Mouse (Mus musculus) kidney, embryonic 16.5 days (tissue): Measurements from ENCODE around the gene Rhob. TPM values are rescaled to one million over a fixed set of nuclear protein-coding genes. Genes with fewer than 3 reads are reported as not detected.

Experiments
- ATAC-seq: fragments of 200-750 bp; cut with Nextera tagmentation; 2 replicates; pipeline ENCODE4 v1.8.0; 2017; ENCODE audit warnings: moderate TSS enrichment; ENCODE audit not compliant: low FRiP score, low TSS enrichment
- H3K27ac ChIP-seq: fragments of 300-500 bp; sonication (generic); 2 replicates; pipeline ENCODE4 v1.5.1; 2014; ENCODE audit warnings: low read length
- H3K27me3 ChIP-seq: fragments of 300-500 bp; sonication (generic); 2 replicates; pipeline ENCODE4 v1.6.1; 2014; ENCODE audit warnings: low read length, control low read depth, mixed read lengths; ENCODE audit not compliant: insufficient read depth
- H3K36me3 ChIP-seq: fragments of 300-500 bp; sonication (generic); 2 replicates; pipeline ENCODE4 v1.6.1; 2014; ENCODE audit warnings: low read length, control low read depth, mixed read lengths; ENCODE audit not compliant: insufficient read depth
- H3K4me1 ChIP-seq: fragments of 300-500 bp; sonication (generic); 2 replicates; pipeline ENCODE4 v1.6.1; 2014; ENCODE audit warnings: low read length, control low read depth, mixed read lengths; ENCODE audit not compliant: insufficient read depth
- H3K4me2 ChIP-seq: fragments of 300-500 bp; sonication (generic); replicated peaks from 2 replicates; pipeline ENCODE4 v1.6.1; 2014; ENCODE audit warnings: low read depth, low read length
- H3K4me3 ChIP-seq: fragments of 300-500 bp; sonication (generic); 2 replicates; pipeline ENCODE4 v1.5.1; 2014; ENCODE audit warnings: mild to moderate bottlenecking, low read length
- H3K9ac ChIP-seq: fragments of 300-500 bp; sonication (generic); replicated peaks from 2 replicates; pipeline ENCODE4 v1.6.1; 2014; ENCODE audit warnings: low read length
- H3K9me3 ChIP-seq: fragments of 300-500 bp; sonication (generic); 2 replicates; pipeline ENCODE4 v1.6.1; 2016; ENCODE audit warnings: low read length, control low read depth
- WGBS: fragments of 180-500 bp; shearing (Covaris S2); extraction: QIAGEN DNeasy Blood & Tissue Kit; methylation state at CpG from one replicate; pipeline ENCODE4 v1.1.7; 2014; 5-methylcytosine and 5-hydroxymethylcytosine counted together
- polyA plus RNA-seq: library from polyadenylated mRNA; unstranded; fragments of >200 nt; fragmentation: Nextera tagmentation; extraction: Ambion mirVana; gene quantifications from 2 replicates; pipeline ENCODE4 v1.2.1, GENCODE M21; 2015

The Rhob gene
- 39.8 and 40.1 TPM in 2 replicates for polyA plus RNA-seq

- H3K4me3 ChIP-seq = peak within 1 kb of the TSS; percentile 89
- H3K4me1 ChIP-seq = peaks cover 41% of the 10 kb centered on the region
- no peaks in the 10 kb centered on the region for H3K27me3 ChIP-seq
- H3K9ac ChIP-seq = peak within 1 kb of the TSS; percentile 99
- H3K9me3 ChIP-seq = no peaks in the 10 kb centered on the region
- H3K36me3 ChIP-seq = no peaks in the 10 kb centered on the region
- peak within 1 kb of the TSS; percentile 83 for H3K4me2 ChIP-seq
- peak; percentile 98 for ATAC-seq
- WGBS = under 1% methylated on average over 56 of the region's 56 CpGs
- peak within 1 kb of the TSS; percentile 99 for H3K27ac ChIP-seq
These were observed at the start of gene Rhob for GRCm38 (mm10) chr12:8499871-8500596. Rhob (minus strand) TSS chr12:8500009.

- H3K9me3 ChIP-seq = no peaks in the 10 kb centered on the region
- H3K4me1 ChIP-seq = no peaks in the 10 kb centered on the region
- no peak overlapping the region for H3K4me3 ChIP-seq
- 15% methylated on average over 11 of the region's 11 CpGs for WGBS
- no peak overlapping the region for H3K27ac ChIP-seq
- no peak overlapping the region for H3K4me2 ChIP-seq
- H3K9ac ChIP-seq = no peak overlapping the region
- ATAC-seq = peak; percentile 83; the same call in 1 of the 2 replicates
- H3K27me3 ChIP-seq = no peaks in the 10 kb centered on the region
- H3K36me3 ChIP-seq = no peaks in the 10 kb centered on the region
These were observed 47.5 kb upstream of the Rhob start for GRCm38 (mm10) chr12:8547357-8547756.

GRCm38 (mm10) chr12:8546801-8547200, 47.0 kb upstream of the Rhob start:
- H3K9ac ChIP-seq = no peak overlapping the region
- no peak overlapping the region for H3K27ac ChIP-seq
- WGBS = 92% methylated on average over 6 of the region's 6 CpGs
- ATAC-seq = no peak; the same call in 1 of the 2 replicates
- H3K4me1 ChIP-seq = no peaks in the 10 kb centered on the region
- no peaks in the 10 kb centered on the region for H3K9me3 ChIP-seq
- no peak overlapping the region for H3K4me3 ChIP-seq
- H3K27me3 ChIP-seq = no peaks in the 10 kb centered on the region
- H3K36me3 ChIP-seq = no peaks in the 10 kb centered on the region
- H3K4me2 ChIP-seq = no peak overlapping the region

- Histone ChIP-seq H3K36me3 (no peaks in the 10 kb centered on the region), H3K4me2 (no peak overlapping the region), H3K27ac (no peak overlapping the region), H3K9me3 (no peaks in the 10 kb centered on the region), H3K27me3 (no peaks in the 10 kb centered on the region), H3K4me3 (no peak overlapping the region), H3K9ac (no peak overlapping the region), H3K4me1 (no peaks in the 10 kb centered on the region)
- WGBS = 83% methylated on average over 5 of the region's 5 CpGs
- no peak for ATAC-seq
These were observed 45.3 kb upstream of the Rhob start for GRCm38 (mm10) chr12:8545066-8545610.

- Histone ChIP-seq H3K27me3 (no peaks in the 10 kb centered on the region), H3K4me2 (no peak overlapping the region), H3K4me1 (no peaks in the 10 kb centered on the region), H3K4me3 (no peak overlapping the region), H3K9ac (no peak overlapping the region), H3K27ac (no peak overlapping the region), H3K36me3 (no peaks in the 10 kb centered on the region), H3K9me3 (no peaks in the 10 kb centered on the region)
- WGBS = 86% methylated on average over 4 of the region's 4 CpGs
- ATAC-seq = no peak
These were observed 42.6 kb upstream of the Rhob start for GRCm38 (mm10) chr12:8542371-8542770.

- no peaks in the 10 kb centered on the region for H3K9me3 ChIP-seq
- H3K4me2 ChIP-seq = no peak overlapping the region
- no peaks in the 10 kb centered on the region for H3K27me3 ChIP-seq
- no peak overlapping the region for H3K9ac ChIP-seq
- no peak for ATAC-seq
- no peaks in the 10 kb centered on the region for H3K4me1 ChIP-seq
- 81% methylated on average over 13 of the region's 13 CpGs for WGBS
- no peak overlapping the region for H3K4me3 ChIP-seq
- H3K36me3 ChIP-seq = no peaks in the 10 kb centered on the region
- no peak overlapping the region for H3K27ac ChIP-seq
These were observed 39.7 kb upstream of the Rhob start for GRCm38 (mm10) chr12:8539471-8539870.

GRCm38 (mm10) chr12:8537291-8537690, 37.5 kb upstream of the Rhob start:
- no peak for ATAC-seq
- Histone ChIP-seq H3K9ac (no peak overlapping the region), H3K36me3 (no peaks in the 10 kb centered on the region), H3K27ac (no peak overlapping the region), H3K9me3 (no peaks in the 10 kb centered on the region), H3K4me2 (no peak overlapping the region), H3K4me1 (no peaks in the 10 kb centered on the region), H3K4me3 (no peak overlapping the region), H3K27me3 (no peaks in the 10 kb centered on the region)
- 90% methylated on average over 5 of the region's 5 CpGs for WGBS

GRCm38 (mm10) chr12:8536221-8536965, 36.6 kb upstream of the Rhob start:
- no peaks in the 10 kb centered on the region for H3K27me3 ChIP-seq
- ATAC-seq = no peak
- H3K4me3 ChIP-seq = no peak overlapping the region
- no peaks in the 10 kb centered on the region for H3K36me3 ChIP-seq
- H3K4me2 ChIP-seq = no peak overlapping the region
- H3K27ac ChIP-seq = no peak overlapping the region
- 67% methylated on average over 9 of the region's 9 CpGs for WGBS
- no peaks in the 10 kb centered on the region for H3K9me3 ChIP-seq
- no peaks in the 10 kb centered on the region for H3K4me1 ChIP-seq
- H3K9ac ChIP-seq = no peak overlapping the region

- Histone ChIP-seq H3K4me3 (no peak overlapping the region), H3K27ac (no peak overlapping the region), H3K9me3 (no peaks in the 10 kb centered on the region), H3K4me2 (no peak overlapping the region), H3K9ac (no peak overlapping the region), H3K27me3 (no peaks in the 10 kb centered on the region), H3K36me3 (no peaks in the 10 kb centered on the region), H3K4me1 (no peaks in the 10 kb centered on the region)
- no peak for ATAC-seq
- WGBS = 86% methylated on average over 7 of the region's 7 CpGs
These were observed 35.8 kb upstream of the Rhob start for GRCm38 (mm10) chr12:8535596-8535995.

- H3K4me3 ChIP-seq = no peak overlapping the region
- no peak overlapping the region for H3K4me2 ChIP-seq
- no peak for ATAC-seq
- H3K36me3 ChIP-seq = no peaks in the 10 kb centered on the region
- H3K4me1 ChIP-seq = no peaks in the 10 kb centered on the region
- no peak overlapping the region for H3K27ac ChIP-seq
- no peak overlapping the region for H3K9ac ChIP-seq
- H3K9me3 ChIP-seq = no peaks in the 10 kb centered on the region
- WGBS = 78% methylated on average over 1 of the region's 1 CpGs
- no peaks in the 10 kb centered on the region for H3K27me3 ChIP-seq
These were observed 35.1 kb upstream of the Rhob start for GRCm38 (mm10) chr12:8534915-8535314.
